ENCODE assay signal across 10 mouse cellular contexts in the genomic region with DNA sequence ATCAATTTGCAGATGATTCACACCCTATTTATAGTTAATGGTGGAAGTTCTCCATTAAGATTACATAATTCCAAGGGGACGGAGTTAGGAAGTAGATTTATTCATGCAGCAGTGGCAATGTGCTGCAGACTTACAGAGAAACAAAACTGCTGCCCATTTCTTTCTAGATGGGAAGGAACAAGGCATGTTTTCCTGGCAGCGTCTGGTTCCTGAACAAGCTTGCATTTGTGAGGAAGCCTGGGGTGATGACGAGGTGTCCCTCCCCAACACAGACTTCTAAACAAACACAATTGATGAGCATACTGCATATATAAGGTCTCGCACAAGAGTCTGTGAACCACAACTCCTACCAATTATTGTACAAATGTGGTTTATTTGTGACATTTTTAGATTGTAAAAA.
DNase-seq lines count a peak whose midpoint lies in the region; ATAC-seq and TF ChIP-seq lines count a peak whose summit lies in the region.
"Had no signal": no experiment of that assay in that cellular context is flagged by ENCODE, and none has a peak within 500 bp of the region (broad histone marks: within the 10 kb centered on the region; RNA-seq: fewer than 3 reads in every experiment).

No protein-coding gene starts in this region.

- no peaks in the 10 kb centered on the region for H3K27me3 ChIP-seq in hindbrain, embryonic 10.5 days (ENCODE audit: insufficient read depth, poor library complexity, severe bottlenecking)
- H3K27me3 ChIP-seq in hindbrain, embryonic 11.5 days (ENCODE audit: control insufficient read depth, insufficient read depth, low read length) = no peaks in the 10 kb centered on the region
- H3K27me3 ChIP-seq in hindbrain, postnatal 0 days (ENCODE audit: insufficient read depth, low read length) = no peaks in the 10 kb centered on the region
- H3K27me3 ChIP-seq in midbrain, embryonic 14.5 days (ENCODE audit: control insufficient read depth, insufficient read depth, low read length) = no peaks in the 10 kb centered on the region
- H3K27me3 ChIP-seq: midbrain, embryonic 12.5 days had no signal

- H3K9ac ChIP-seq in hindbrain, embryonic 11.5 days (ENCODE audit: low read depth, low read length) = no peak overlapping the region
- no peak overlapping the region; the same call in 1 of the 2 replicates for H3K9ac ChIP-seq in hindbrain, postnatal 0 days (replicated peaks; ENCODE audit: low read length)
- no peak overlapping the region for H3K9ac ChIP-seq in midbrain, embryonic 14.5 days (replicated peaks; ENCODE audit: low read length)
- H3K9ac ChIP-seq: liver, postnatal 0 days; midbrain, embryonic 12.5 days had no signal

- no peak for TF ChIP-seq CTCF in hindbrain, postnatal 0 days (IDR thresholded peaks at IDR 0.05; ENCODE audit: low read depth)

- no peak overlapping the region for H3K4me2 ChIP-seq in hindbrain, embryonic 11.5 days (replicated peaks; ENCODE audit: low read depth, low read length)
- no peak overlapping the region; the same call in 1 of the 2 replicates for H3K4me2 ChIP-seq in hindbrain, postnatal 0 days (ENCODE audit: low read depth, low read length)
- H3K4me2 ChIP-seq in midbrain, embryonic 14.5 days (ENCODE audit: low read length) = no peak overlapping the region
- H3K4me2 ChIP-seq: midbrain, embryonic 12.5 days had no signal

- H3K4me1 ChIP-seq in hindbrain, embryonic 10.5 days (replicated peaks) = no peaks in the 10 kb centered on the region
- H3K4me1 ChIP-seq in hindbrain, embryonic 11.5 days (replicated peaks; ENCODE audit: control insufficient read depth, insufficient read depth, low read length) = no peaks in the 10 kb centered on the region
- no peaks in the 10 kb centered on the region; the same call in 1 of the 2 replicates for H3K4me1 ChIP-seq in hindbrain, postnatal 0 days (ENCODE audit: insufficient read depth, low read length)
- H3K4me1 ChIP-seq in midbrain, embryonic 14.5 days (ENCODE audit: control insufficient read depth, insufficient read depth, low read length) = 0 out of 2 replicates have a peak, but pooled peaks cover 4% of the 10 kb centered on the region

- WGBS in hindbrain, embryonic 10.5 days = 80% methylated on average over 4 of the region's 4 CpGs
- WGBS in hindbrain, embryonic 11.5 days = 75% methylated on average over 4 of the region's 4 CpGs
- WGBS in hindbrain, postnatal 0 days = 48% methylated on average over 4 of the region's 4 CpGs
- 74% methylated on average over 4 of the region's 4 CpGs for WGBS in midbrain, embryonic 14.5 days

- no peak for DNase-seq in hindbrain, embryonic 10.5 days (ENCODE audit: low spot score)
- no peak for DNase-seq in hindbrain, embryonic 11.5 days (ENCODE audit: low spot score)
- peak; percentile 45 for DNase-seq in cerebellum, adult 8-10 months
- peak; percentile 39 for DNase-seq in hindbrain, postnatal 0 days (ENCODE audit: low spot score)
- peak; percentile 39 for DNase-seq in midbrain, embryonic 14.5 days
- no peak for DNase-seq in spleen, postnatal 4 days (ENCODE audit: low spot score in 2 of 2)
- no peak for DNase-seq in spleen, postnatal 14 days (ENCODE audit: low spot score in 2 of 2)
- no peak for DNase-seq in urinary bladder, postnatal 25 days (ENCODE audit: low spot score)
- DNase-seq: liver, postnatal 0 days had no signal

- H3K9me3 ChIP-seq in hindbrain, embryonic 10.5 days = no peaks in the 10 kb centered on the region
- H3K9me3 ChIP-seq in hindbrain, embryonic 11.5 days (ENCODE audit: control insufficient read depth, low read length) = no peaks in the 10 kb centered on the region
- H3K9me3 ChIP-seq in hindbrain, postnatal 0 days (ENCODE audit: low read length) = no peaks in the 10 kb centered on the region
- H3K9me3 ChIP-seq in midbrain, embryonic 14.5 days (ENCODE audit: control insufficient read depth, low read length) = no peaks in the 10 kb centered on the region
- H3K9me3 ChIP-seq: midbrain, embryonic 12.5 days had no signal

- H3K27ac ChIP-seq in hindbrain, embryonic 10.5 days = 0 out of 2 replicates have a peak overlapping the region, but pooled peaks have one; percentile 29
- no peak overlapping the region for H3K27ac ChIP-seq in hindbrain, embryonic 11.5 days (ENCODE audit: low read depth, low read length)
- peak overlapping the region; percentile 70 for H3K27ac ChIP-seq in hindbrain, postnatal 0 days
- peak overlapping the region; percentile 34 for H3K27ac ChIP-seq in midbrain, embryonic 14.5 days (replicated peaks; ENCODE audit: low read depth, low read length)
- H3K27ac ChIP-seq: midbrain, embryonic 12.5 days had no signal

- no peaks in the 10 kb centered on the region for H3K36me3 ChIP-seq in hindbrain, embryonic 10.5 days
- no peaks in the 10 kb centered on the region for H3K36me3 ChIP-seq in hindbrain, embryonic 11.5 days (ENCODE audit: control insufficient read depth, insufficient read depth, low read length)
- H3K36me3 ChIP-seq in hindbrain, postnatal 0 days (ENCODE audit: insufficient read depth, low read length) = no peaks in the 10 kb centered on the region
- H3K36me3 ChIP-seq in midbrain, embryonic 14.5 days (ENCODE audit: control insufficient read depth, insufficient read depth, low read length) = no peaks in the 10 kb centered on the region
- H3K36me3 ChIP-seq: midbrain, embryonic 12.5 days had no signal

- H3K4me3 ChIP-seq in hindbrain, embryonic 10.5 days = no peak overlapping the region
- no peak overlapping the region for H3K4me3 ChIP-seq in hindbrain, embryonic 11.5 days (ENCODE audit: low read depth, low read length)
- H3K4me3 ChIP-seq in hindbrain, postnatal 0 days (ENCODE audit: low read length) = no peak overlapping the region
- no peak overlapping the region for H3K4me3 ChIP-seq in midbrain, embryonic 14.5 days (replicated peaks; ENCODE audit: low read depth, low read length)
- H3K4me3 ChIP-seq: midbrain, embryonic 12.5 days had no signal

- ATAC-seq in hindbrain, embryonic 11.5 days (ENCODE audit: low FRiP score) = no peak
- no peak for ATAC-seq in hindbrain, postnatal 0 days
- no peak for ATAC-seq in midbrain, embryonic 14.5 days (ENCODE audit: low FRiP score, low TSS enrichment)

Comparison
In these comparisons a context has a peak if more than half of its experiments do, and no peak if none do; other contexts are left out.
1. DNase-seq: peak in cerebellum, adult 8-10 months (single experiment), hindbrain, postnatal 0 days (single experiment) and midbrain, embryonic 14.5 days (single experiment); none in hindbrain, embryonic 10.5 days (single experiment), hindbrain, embryonic 11.5 days (single experiment), spleen, postnatal 4 days (0 of 2), spleen, postnatal 14 days (0 of 2) and urinary bladder, postnatal 25 days (single experiment).